Mouse (Mus musculus) megakaryocyte, embryonic 14.5 days (primary cell): ENCODE measurements at regions not wholly inside any gene's neighbourhood (a gene's known extent, or its start where the extent isn't known, plus 50 kb on each side); places are given as distances from the start of the nearest gene placed in this dataset.

Experiments
- FLI1 ChIP-seq: IDR thresholded peaks from 2 replicates; pipeline ENCODE4 v1.6.1; 2012; ENCODE audit warnings: low read length, inconsistent platforms, mixed read lengths
- GATA1 ChIP-seq: IDR thresholded peaks from 3 replicates; pipeline ENCODE4 v1.6.1; 2012; ENCODE audit warnings: mixed read lengths, low read length, inconsistent platforms, borderline replicate concordance

DNA sequence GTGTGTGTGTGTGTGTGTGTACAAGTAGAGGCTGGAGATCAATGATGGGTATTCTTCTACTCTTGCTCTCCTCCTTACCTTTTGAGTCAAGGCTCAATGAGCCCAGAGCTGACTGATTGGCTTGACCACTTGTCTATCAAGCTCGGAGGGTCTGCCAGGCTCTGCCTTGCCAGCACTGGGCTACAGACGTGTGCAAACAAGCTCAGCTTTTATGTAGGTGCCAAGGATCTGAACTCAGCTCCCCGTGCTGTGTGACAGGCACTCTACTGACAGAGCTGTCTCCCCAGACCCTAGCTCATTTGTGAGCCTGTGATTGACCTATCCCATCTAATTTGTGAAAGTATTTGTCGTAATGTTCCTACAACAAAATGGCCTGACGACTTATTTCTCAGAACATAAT lies 54.2 kb upstream of the Cdc42bpa start:
- TF ChIP-seq GATA1 (no peak), FLI1 (no peak)
